Mouse (Mus musculus): ENCODE data around the gene Col4a4.
A peak's percentile ranks its signal among the peaks of the same experiment; 100 is the strongest.

Col4a4 gene

GRCm38 (mm10) chr1:82475254-82475653 lies 111.4 kb downstream of the Col4a4 start:
- no peak for DNase-seq

- DNase-seq = peak; percentile 43
These were observed 112.1 kb downstream of the Col4a4 start for GRCm38 (mm10) chr1:82474461-82474961.

GRCm38 (mm10) chr1:82473467-82473866 lies 113.2 kb downstream of the Col4a4 start:
- no peak for DNase-seq

GRCm38 (mm10) chr1:82470516-82471225 lies 116.0 kb downstream of the Col4a4 start:
- no peak for DNase-seq

GRCm38 (mm10) chr1:82468872-82469271 lies 117.8 kb downstream of the Col4a4 start:
- DNase-seq = no peak

GRCm38 (mm10) chr1:82465321-82465853 lies 121.3 kb downstream of the Col4a4 start:
- DNase-seq = no peak

- DNase-seq = no peak
These were observed 125.6 kb downstream of the Col4a4 start for GRCm38 (mm10) chr1:82461041-82461440.

- no peak for DNase-seq
These were observed 126.7 kb downstream of the Col4a4 start for GRCm38 (mm10) chr1:82459926-82460325.

GRCm38 (mm10) chr1:82459350-82459749 lies 127.3 kb downstream of the Col4a4 start:
- no peak for DNase-seq

GRCm38 (mm10) chr1:82454031-82454430 lies 132.6 kb downstream of the Col4a4 start:
- DNase-seq = no peak

GRCm38 (mm10) chr1:82451927-82452651 lies 134.6 kb downstream of the Col4a4 start:
- no peak for DNase-seq

- DNase-seq = no peak
These were observed 136.8 kb downstream of the Col4a4 start for GRCm38 (mm10) chr1:82449851-82450250.

GRCm38 (mm10) chr1:82446049-82446448 lies 140.6 kb downstream of the Col4a4 start:
- DNase-seq = peak; percentile 54

GRCm38 (mm10) chr1:82443517-82443916 lies 143.1 kb downstream of the Col4a4 start:
- DNase-seq = no peak

- DNase-seq = no peak
These were observed 146.5 kb downstream of the Col4a4 start for GRCm38 (mm10) chr1:82440123-82440522.

GRCm38 (mm10) chr1:82437273-82437672 lies 149.4 kb downstream of the Col4a4 start:
- DNase-seq = no peak

- no peak for DNase-seq
These were observed 153.0 kb downstream of the Col4a4 start for GRCm38 (mm10) chr1:82433649-82434005.

- peak; percentile 84 for DNase-seq
These were observed 153.6 kb downstream of the Col4a4 start for GRCm38 (mm10) chr1:82432919-82433648.

GRCm38 (mm10) chr1:82429061-82429460 lies 157.6 kb downstream of the Col4a4 start:
- DNase-seq = peak; percentile 86

- DNase-seq = no peak
These were observed 158.9 kb downstream of the Col4a4 start for GRCm38 (mm10) chr1:82427729-82428128.

- no peak for DNase-seq
These were observed 171.0 kb downstream of the Col4a4 start for GRCm38 (mm10) chr1:82415641-82416040.

- no peak for DNase-seq
These were observed 172.1 kb downstream of the Col4a4 start for GRCm38 (mm10) chr1:82414434-82415045.

- DNase-seq = no peak
These were observed 174.6 kb downstream of the Col4a4 start for GRCm38 (mm10) chr1:82412085-82412484.

Data from kidney, adult 9 months (tissue).